Mouse (Mus musculus): ENCODE data around the gene Gnb5.
A peak's percentile ranks its signal among the peaks of the same experiment; 100 is the strongest.

The Gnb5 gene

GRCm38 (mm10) chr9:75304286-75304685 is 1.8 kb upstream of the Gnb5 start:
- DNase-seq (ENCODE audit: low read depth, low spot score) = no peak

DNA sequence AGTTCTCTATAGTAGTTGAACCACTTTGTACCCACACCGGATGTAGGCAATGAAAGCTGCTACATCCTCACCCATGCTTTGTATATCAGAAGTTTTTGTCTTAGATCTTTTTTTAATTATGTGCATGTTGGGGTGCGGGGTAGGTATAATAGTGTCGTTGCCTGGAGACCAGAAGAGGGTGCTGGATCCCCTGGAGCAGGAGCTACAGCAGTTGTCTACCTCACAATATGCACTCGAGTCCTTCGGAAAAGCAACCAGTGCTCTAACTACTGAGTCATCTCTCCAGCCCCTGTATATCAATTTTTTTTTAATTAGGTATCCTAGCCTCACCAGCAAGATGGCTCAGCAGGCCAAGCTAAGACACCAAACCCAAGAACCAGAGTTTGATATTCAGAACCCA is 927 bp downstream of the Gnb5 start:
- DNase-seq (ENCODE audit: low read depth, low spot score) = no peak

DNA sequence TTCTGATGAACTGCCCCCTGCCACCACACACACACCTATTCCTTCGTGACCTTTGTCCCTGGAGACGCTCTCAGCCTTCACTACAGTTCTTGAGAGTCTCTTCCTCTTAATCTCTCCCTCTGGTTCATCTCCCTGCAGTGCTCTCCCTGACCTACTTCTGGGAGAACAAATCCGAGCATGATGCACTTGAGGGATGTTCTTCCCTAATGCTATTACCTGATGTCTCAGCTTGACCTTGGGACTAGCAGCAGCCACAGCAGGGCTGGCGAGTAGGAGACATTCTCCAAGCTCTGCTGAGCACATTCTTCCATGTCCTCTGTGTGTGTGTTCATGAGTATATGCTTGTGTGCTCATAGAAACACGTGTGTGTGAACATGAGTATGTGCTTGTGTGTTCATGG is 2.5 kb downstream of the Gnb5 start:
- DNase-seq (ENCODE audit: low read depth, low spot score) = no peak

DNA sequence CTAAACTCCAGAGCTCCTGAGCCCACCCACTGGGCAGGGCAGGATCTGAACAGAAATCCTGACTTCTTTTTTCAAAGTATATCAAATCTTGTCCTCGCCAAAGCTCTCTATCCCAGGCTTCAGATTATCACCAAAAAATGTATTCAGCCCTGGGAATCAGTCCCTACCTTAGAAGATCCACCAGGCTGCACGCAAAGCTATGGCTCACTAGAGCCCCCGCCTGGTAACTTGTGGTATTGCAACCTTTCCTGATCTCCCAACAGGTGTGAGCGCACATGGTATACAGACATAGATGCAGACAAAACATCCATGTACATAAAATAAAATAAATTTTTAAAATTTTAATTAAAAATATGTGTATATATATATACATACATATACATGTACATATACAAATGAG is 5.9 kb downstream of the Gnb5 start:
- DNase-seq (ENCODE audit: low read depth, low spot score) = peak; percentile 66

- peak; percentile 34 for DNase-seq (ENCODE audit: low read depth, low spot score)
Observed at GRCm38 (mm10) chr9:75313138-75313831, 7.2 kb downstream of the Gnb5 start.

GRCm38 (mm10) chr9:75313832-75314516 is 7.9 kb downstream of the Gnb5 start:
- peak; percentile 84 for DNase-seq (ENCODE audit: low read depth, low spot score)

DNA sequence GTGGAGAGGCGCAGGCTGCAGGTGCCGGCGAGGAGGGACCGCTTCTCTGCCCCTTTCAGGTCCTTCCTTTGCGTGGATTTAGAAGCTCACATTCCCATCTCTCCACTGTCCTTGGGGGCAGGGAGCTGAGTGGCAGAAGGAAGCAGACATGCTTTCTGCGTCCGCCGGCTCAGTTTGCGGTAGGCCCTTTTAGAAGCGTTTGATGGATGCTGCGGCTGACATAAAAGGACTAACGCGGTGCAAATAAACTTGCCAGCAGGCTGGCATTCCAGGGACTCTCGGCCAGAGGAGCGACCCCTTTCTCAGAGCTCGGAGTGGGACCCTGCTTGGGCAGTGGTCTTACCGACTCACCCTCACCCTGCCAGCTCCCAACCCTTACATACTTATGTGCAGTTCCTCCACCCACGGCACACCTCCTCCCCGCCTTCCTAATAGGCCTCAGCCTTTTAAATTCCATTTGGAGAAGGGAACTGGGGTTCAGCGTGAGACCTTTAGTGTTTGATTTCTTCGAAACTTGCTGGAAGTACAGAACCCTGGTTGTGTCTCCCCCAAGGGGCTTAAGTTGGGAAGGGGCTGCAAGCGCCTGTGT is 8.5 kb downstream of the Gnb5 start:
- no peak for DNase-seq (ENCODE audit: low read depth, low spot score)

- no peak for DNase-seq (ENCODE audit: low read depth, low spot score)
Observed at GRCm38 (mm10) chr9:75315238-75315637, 9.2 kb downstream of the Gnb5 start.

DNA sequence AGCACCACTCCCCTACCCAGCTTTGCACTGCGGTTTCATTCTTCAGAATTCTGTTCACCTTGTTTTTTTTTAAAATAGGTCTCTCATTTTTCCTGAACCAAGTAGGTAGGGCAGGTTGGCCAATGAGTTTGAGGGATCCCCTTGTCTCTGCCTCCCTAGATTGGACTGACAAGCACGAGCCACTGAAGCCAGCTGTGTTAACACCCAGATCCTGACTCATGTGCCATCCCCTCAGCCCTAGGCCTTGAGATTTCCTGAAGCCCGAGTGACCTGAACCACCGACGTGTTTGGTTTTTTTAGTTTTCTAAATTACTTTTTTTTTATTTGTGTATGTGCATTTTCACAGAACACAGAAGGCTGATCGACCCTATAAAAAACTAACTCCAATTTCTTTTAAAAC is 10.7 kb downstream of the Gnb5 start:
- no peak for DNase-seq (ENCODE audit: low read depth, low spot score)

DNA sequence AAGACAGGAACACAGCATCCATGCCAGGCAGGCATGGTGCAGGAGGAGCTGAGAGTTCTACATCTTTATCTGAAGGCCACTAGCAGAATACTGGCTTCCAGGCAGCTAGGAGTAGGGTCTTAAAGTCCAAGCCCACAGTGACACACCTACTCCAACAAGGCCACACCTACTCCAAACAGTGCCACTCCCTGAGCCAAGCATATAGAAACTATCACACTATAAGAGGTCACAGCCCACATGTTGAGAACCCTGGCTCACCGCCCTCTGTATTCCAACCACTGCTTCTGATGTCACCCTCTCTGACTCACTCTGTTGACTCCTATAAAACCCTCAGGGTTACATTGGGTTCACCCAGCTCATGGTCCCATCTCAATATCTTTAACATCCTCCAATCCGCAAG is 12.1 kb downstream of the Gnb5 start:
- no peak for DNase-seq (ENCODE audit: low read depth, low spot score)

DNA sequence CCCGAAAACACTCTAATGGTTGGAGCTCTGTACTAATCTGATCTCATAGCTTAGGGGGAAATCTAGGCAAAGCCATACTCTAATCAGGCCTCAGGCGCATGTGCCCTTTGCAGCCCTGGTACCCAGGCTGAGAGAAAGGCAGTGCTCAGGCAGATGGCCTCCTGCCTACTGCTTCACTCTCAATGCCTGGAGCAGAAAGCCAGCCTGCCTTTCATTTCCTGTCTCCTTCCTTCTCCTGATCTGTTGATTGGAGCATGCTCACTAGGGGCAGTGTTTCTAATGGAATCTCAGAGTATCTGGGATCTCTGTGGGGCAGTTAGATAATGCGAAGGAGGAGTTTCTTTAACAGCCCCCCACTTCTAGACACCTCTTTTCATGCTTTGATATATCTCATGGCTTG is 13.3 kb downstream of the Gnb5 start:
- DNase-seq (ENCODE audit: low read depth, low spot score) = no peak

- no peak for DNase-seq (ENCODE audit: low read depth, low spot score)
Observed at GRCm38 (mm10) chr9:75322099-75322885, 16.2 kb downstream of the Gnb5 start.

GRCm38 (mm10) chr9:75328047-75328446 is 22.0 kb downstream of the Gnb5 start:
- DNase-seq (ENCODE audit: low read depth, low spot score) = no peak

DNA sequence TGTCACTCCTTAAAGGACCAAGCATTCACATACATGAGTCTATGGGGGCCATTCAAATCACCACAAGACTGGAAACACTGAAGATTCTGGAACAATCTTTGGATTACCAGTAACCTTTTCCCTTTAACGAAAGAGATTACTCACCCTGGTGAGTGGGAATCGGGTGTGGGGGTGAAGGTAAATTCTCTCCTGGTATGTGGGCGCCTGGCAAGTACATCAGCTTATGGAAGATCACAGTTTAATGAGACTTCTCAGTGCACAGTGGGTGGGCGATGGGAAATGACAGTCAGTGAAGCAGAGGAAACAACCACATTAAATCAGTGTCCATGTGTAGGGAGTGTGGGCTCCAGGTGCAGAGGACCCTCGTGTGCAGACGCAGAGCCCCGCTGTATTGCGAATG is 24.7 kb downstream of the Gnb5 start:
- DNase-seq (ENCODE audit: low read depth, low spot score) = no peak

DNA sequence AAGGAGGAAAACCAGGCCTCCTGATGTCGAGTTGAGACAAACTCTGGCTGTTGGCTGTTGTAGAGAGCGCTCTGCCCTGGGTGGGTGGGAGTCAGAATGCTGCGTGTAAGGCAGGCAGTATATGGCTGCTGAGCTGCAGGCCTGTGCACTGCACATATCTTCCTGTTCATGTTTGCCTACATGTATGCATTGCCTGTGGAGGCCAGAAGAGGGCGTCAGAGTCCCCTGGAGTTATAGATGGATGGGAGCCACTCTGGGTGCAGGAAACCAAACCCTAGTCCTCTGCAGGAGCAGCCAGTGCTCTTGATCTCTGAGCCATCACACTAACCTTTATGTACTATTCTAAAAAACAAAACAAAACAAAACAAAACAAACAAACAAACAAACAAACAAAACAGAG is 28.4 kb downstream of the Gnb5 start:
- DNase-seq (ENCODE audit: low read depth, low spot score) = no peak

DNA sequence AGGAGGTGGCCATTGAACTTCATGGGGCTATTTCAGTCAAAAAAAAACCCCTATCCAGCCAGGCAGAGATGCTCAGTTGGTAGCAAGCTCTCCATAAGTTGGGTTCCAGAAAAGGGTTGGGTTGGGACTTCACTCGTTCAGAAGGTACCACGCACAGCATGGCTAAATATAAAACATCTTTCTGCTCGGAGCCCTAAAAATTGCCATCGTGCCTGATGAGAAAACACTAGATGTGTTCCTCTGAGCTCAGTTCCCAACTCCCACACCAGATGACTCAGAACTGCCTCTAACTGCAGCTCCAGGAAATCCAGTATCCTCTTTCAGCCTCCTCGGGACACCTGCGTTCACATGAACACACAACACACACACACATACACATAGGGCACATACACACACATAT is 31.9 kb downstream of the Gnb5 start:
- no peak for DNase-seq (ENCODE audit: low read depth, low spot score)

- DNase-seq (ENCODE audit: low read depth, low spot score) = no peak
Observed at GRCm38 (mm10) chr9:75342433-75342832, 36.3 kb downstream of the Gnb5 start.

GRCm38 (mm10) chr9:75347458-75347857 is 41.4 kb downstream of the Gnb5 start, which contains the start of gene Bcl2l10:
Gene Bcl2l10 (plus strand): TSS chr9:75347758.
- no peak for DNase-seq (ENCODE audit: low read depth, low spot score)

DNA sequence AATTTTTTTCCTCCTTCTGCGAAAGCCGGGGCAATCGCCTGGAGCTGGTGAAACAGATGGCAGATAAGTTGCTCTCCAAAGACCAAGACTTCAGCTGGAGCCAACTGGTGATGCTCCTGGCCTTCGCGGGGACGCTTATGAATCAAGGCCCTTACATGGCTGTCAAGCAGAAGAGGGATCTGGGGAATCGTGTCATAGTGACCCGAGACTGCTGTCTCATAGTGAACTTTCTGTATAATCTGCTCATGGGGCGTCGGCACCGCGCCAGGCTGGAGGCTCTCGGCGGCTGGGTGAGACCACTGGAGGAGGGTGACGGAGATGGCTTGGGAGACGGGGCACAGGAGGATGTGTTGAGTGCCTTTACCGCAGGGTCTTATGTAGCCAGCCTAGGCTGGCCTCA is 42.0 kb downstream of the Gnb5 start:
- DNase-seq (ENCODE audit: low read depth, low spot score) = no peak

DNA sequence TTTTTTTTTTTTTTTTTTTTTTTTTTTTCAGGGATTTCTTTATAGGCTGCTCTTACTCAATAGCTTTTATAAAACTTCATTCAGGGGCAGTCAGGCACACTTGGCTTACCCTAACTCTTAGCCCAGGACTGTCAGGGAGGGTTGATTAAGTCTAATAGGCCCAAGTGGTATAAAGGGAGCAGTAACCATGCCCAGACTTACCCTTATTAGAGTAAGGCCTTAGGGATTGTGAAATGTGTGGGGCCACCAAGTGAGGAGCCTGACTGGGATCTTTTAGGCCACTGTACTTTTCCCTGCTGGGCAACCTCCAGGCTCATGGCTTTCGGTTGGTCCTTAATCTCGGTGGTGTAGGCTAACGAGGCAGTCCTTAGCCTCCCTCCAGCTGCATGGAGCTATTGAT is 42.6 kb downstream of the Gnb5 start:
- no peak for DNase-seq (ENCODE audit: low read depth, low spot score)

- no peak for DNase-seq (ENCODE audit: low read depth, low spot score)
Observed at GRCm38 (mm10) chr9:75353094-75353493, 47.0 kb downstream of the Gnb5 start.

DNA sequence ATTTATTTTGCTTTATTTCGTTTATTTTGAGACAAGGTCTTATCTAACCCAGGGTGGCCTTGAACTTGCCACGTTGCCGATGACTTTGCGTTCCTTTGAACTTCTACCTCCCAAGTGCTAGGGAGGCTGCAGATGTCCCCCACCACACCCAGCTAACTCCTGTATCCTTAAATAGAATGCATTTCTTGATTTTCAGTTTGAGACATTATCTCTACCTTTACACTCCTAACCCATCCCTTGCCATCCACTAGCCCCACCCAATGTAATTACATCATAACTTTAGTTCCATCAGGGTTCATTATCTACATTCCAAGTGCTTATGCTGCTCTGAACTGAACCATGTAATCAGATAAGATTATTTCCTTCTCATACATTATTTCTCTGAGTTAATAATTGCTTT is 49.7 kb downstream of the Gnb5 start:
- no peak for DNase-seq (ENCODE audit: low read depth, low spot score)

Measured in CD4-positive helper T cell, adult 2 months (primary cell).